Mouse (Mus musculus) lung, adult 2 months (tissue): ENCODE results near the gene Nucb1.

Source experiments
- CTCF ChIP-seq: fragments of 200-500 bp; IDR thresholded peaks from 2 replicates; pipeline ENCODE4 v1.5.1; 2011; ENCODE audit warnings: mild to moderate bottlenecking, low read length, control low read depth; ENCODE audit not compliant: insufficient read depth
- POLR2A ChIP-seq: fragments of 200-500 bp; IDR thresholded peaks from 2 replicates; pipeline ENCODE4 v1.6.1; 2011; ENCODE audit warnings: low read depth, mild to moderate bottlenecking, control low read depth, low read length, borderline replicate concordance; ENCODE audit errors: extremely low read depth

- TF ChIP-seq CTCF (no peak), POLR2A (peak; percentile 78; the same call in 1 of the 2 replicates)
These were observed 43.7 kb downstream of the Nucb1 start, which contains the start of gene Bax for GRCm38 (mm10) chr7:45466283-45467089.
